Comparison of ENCODE assay signal across 9 mouse cellular contexts in genomic region chr11:31767727-31768495, GRCm38 (mm10).
DNase-seq lines count a peak whose midpoint lies in the region; ATAC-seq lines count a peak whose summit lies in the region.
"Had no signal": no experiment of that assay in that cellular context is flagged by ENCODE, and none has a peak within 500 bp of the region (broad histone marks: within the 10 kb centered on the region; RNA-seq: fewer than 3 reads in every experiment).

No protein-coding gene starts in this region.

- H3K27ac ChIP-seq in kidney, embryonic 14.5 days (ENCODE audit: low read depth, low read length): no peak overlapping the region
- peak overlapping the region; percentile 27; the same call in 1 of the 2 replicates for H3K27ac ChIP-seq in forebrain, embryonic 14.5 days (ENCODE audit: low read depth, low read length)
- peak overlapping the region; percentile 37; the same call in 1 of the 2 replicates for H3K27ac ChIP-seq in neural tube, embryonic 12.5 days

- no peak for ATAC-seq in kidney, embryonic 14.5 days (ENCODE audit: low FRiP score, low TSS enrichment)
- peak; percentile 64 for ATAC-seq in forebrain, embryonic 14.5 days
- peak; percentile 91 for ATAC-seq in neural tube, embryonic 12.5 days (ENCODE audit: low FRiP score, low read depth)

- peak; percentile 68 for DNase-seq in kidney, adult 11 months
- peak; percentile 74 for DNase-seq in forebrain, embryonic 14.5 days (ENCODE audit: low spot score)
- DNase-seq in layer of hippocampus, postnatal 14 days (ENCODE audit: low spot score in 2 of 2): peak; percentile 46 to 66
- no peak for DNase-seq in MN1 (ENCODE audit: low spot score)
- no peak for DNase-seq in cerebellum, adult 11-12 months
- no peak for DNase-seq in ovary, postnatal 10 days (ENCODE audit: low spot score)
- DNase-seq: cerebellum, postnatal 36 days had no signal

- no peak overlapping the region for H3K4me2 ChIP-seq in kidney, embryonic 14.5 days (replicated peaks; ENCODE audit: low read depth, low read length)
- no peak overlapping the region for H3K4me2 ChIP-seq in forebrain, embryonic 14.5 days (ENCODE audit: low read length)
- H3K4me2 ChIP-seq in neural tube, embryonic 12.5 days (replicated peaks): no peak overlapping the region

- no peaks in the 10 kb centered on the region for H3K36me3 ChIP-seq in kidney, embryonic 14.5 days (ENCODE audit: control insufficient read depth, insufficient read depth, low read length)
- H3K36me3 ChIP-seq in forebrain, embryonic 14.5 days (ENCODE audit: control insufficient read depth, insufficient read depth, low read length): no peaks in the 10 kb centered on the region
- H3K36me3 ChIP-seq in neural tube, embryonic 12.5 days: no peaks in the 10 kb centered on the region

- H3K9ac ChIP-seq in kidney, embryonic 14.5 days (ENCODE audit: low read depth, low read length): no peak overlapping the region
- H3K9ac ChIP-seq in forebrain, embryonic 14.5 days (ENCODE audit: low read length): no peak overlapping the region
- no peak overlapping the region for H3K9ac ChIP-seq in neural tube, embryonic 12.5 days

- H3K9me3 ChIP-seq in kidney, embryonic 14.5 days (ENCODE audit: control insufficient read depth, low read length): no peaks in the 10 kb centered on the region; the same call in 1 of the 2 replicates
- no peaks in the 10 kb centered on the region for H3K9me3 ChIP-seq in forebrain, embryonic 14.5 days (replicated peaks; ENCODE audit: control insufficient read depth, low read length)
- no peaks in the 10 kb centered on the region for H3K9me3 ChIP-seq in neural tube, embryonic 12.5 days

- H3K4me1 ChIP-seq in kidney, embryonic 14.5 days (ENCODE audit: control insufficient read depth, insufficient read depth, low read length): no peaks in the 10 kb centered on the region
- peaks cover 7% of the 10 kb centered on the region; the same call in 1 of the 2 replicates for H3K4me1 ChIP-seq in forebrain, embryonic 14.5 days (ENCODE audit: control insufficient read depth, insufficient read depth, low read length)
- peaks cover 23% of the 10 kb centered on the region for H3K4me1 ChIP-seq in neural tube, embryonic 12.5 days

- H3K27me3 ChIP-seq in kidney, embryonic 14.5 days (ENCODE audit: control insufficient read depth, insufficient read depth, low read length): no peaks in the 10 kb centered on the region
- H3K27me3 ChIP-seq in forebrain, embryonic 14.5 days (replicated peaks; ENCODE audit: control insufficient read depth, insufficient read depth, low read length): no peaks in the 10 kb centered on the region
- no peaks in the 10 kb centered on the region for H3K27me3 ChIP-seq in neural tube, embryonic 12.5 days (replicated peaks)

- H3K4me3 ChIP-seq in kidney, embryonic 14.5 days (ENCODE audit: low read length): no peak overlapping the region
- no peak overlapping the region for H3K4me3 ChIP-seq in forebrain, embryonic 14.5 days (ENCODE audit: low read depth, low read length)
- H3K4me3 ChIP-seq in neural tube, embryonic 12.5 days: no peak overlapping the region

- WGBS in kidney, embryonic 14.5 days: 65% methylated on average over 10 of the region's 10 CpGs
- 36% methylated on average over 10 of the region's 10 CpGs for WGBS in forebrain, embryonic 14.5 days
- 27% methylated on average over 10 of the region's 10 CpGs for WGBS in neural tube, embryonic 12.5 days

Comparison
In these comparisons a context has a peak if more than half of its experiments do, and no peak if none do; other contexts are left out.
1. DNase-seq: peak in kidney, adult 11 months (single experiment), forebrain, embryonic 14.5 days (single experiment) and layer of hippocampus, postnatal 14 days (2 of 2); none in MN1 (single experiment), cerebellum, adult 11-12 months (single experiment) and ovary, postnatal 10 days (single experiment).